Mouse (Mus musculus): ENCODE measurements at regions not wholly inside any gene's neighbourhood (a gene's known extent, or its start where the extent isn't known, plus 50 kb on each side); places are given as distances from the start of the nearest gene placed in this dataset.
A peak's percentile ranks its signal among the peaks of the same experiment; 100 is the strongest.

DNA sequence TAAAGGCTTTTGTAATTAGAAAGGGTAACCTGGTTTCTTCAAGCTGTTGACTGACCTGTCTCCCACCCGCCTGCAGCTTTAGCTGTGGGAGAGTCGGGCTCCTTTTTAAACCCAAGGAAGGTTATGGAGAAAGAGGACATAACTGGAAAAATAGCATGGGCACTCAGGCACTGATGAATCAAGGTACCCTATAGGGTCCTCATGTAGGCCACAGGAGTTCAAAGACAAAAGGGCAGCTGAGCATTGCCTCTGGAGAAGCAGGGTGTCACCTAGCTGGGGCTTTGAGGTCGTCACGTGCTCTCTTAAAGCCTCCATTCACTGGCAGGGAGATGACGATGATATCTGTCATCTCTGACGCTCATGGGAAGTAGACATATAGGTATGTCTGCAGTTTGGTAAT is 68.4 kb upstream of the Habp2 start:
- no peak overlapping the region for H3K4me3 ChIP-seq
- H3K4me1 ChIP-seq, result peaks cover 9% of the 10 kb centered on the region
- no peak overlapping the region for H3K9ac ChIP-seq
- no peaks in the 10 kb centered on the region for H3K36me3 ChIP-seq (replicated peaks)
- no peak for ATAC-seq (replicated peaks)
- 81% methylated on average over 6 of the region's 6 CpGs for WGBS
- H3K4me2 ChIP-seq, result no peak overlapping the region
- H3K27me3 ChIP-seq (replicated peaks), result no peaks in the 10 kb centered on the region
- no peak overlapping the region for H3K27ac ChIP-seq
- H3K9me3 ChIP-seq, result no peaks in the 10 kb centered on the region

- peak; percentile 82 for ATAC-seq (replicated peaks)
- Histone ChIP-seq H3K27me3 (replicated peaks) (no peaks in the 10 kb centered on the region), H3K9me3 (no peaks in the 10 kb centered on the region), H3K9ac (no peak overlapping the region), H3K4me3 (no peak overlapping the region), H3K36me3 (replicated peaks) (no peaks in the 10 kb centered on the region), H3K27ac (peak overlapping the region; percentile 75), H3K4me2 (peak overlapping the region; percentile 28; the same call in 1 of the 2 replicates), H3K4me1 (peaks cover 13% of the 10 kb centered on the region)
- WGBS, result 31% methylated on average over 15 of the region's 15 CpGs
Observed at GRCm38 (mm10) chr19:56220724-56221407, 66.1 kb upstream of the Habp2 start.

DNA sequence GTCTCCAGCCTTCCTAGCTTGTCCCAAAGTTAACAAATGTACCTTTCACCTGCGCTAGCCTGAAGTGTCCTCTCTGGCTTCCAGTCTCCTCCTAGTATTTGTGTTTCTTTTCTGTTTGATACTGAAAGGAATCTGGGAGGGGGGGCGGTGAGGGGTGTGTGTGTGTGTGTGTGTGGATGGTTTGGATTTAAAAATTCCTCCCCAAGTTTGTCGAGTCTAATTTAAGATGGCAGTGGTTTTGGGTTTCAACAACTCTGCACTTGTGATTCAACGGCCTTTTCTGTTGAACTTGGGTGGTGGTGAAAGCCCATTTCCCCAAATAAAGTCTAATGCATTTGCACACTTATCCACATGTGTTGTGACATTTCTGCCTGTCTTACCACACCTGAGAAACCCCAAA is 64.4 kb upstream of the Habp2 start:
- Histone ChIP-seq H3K36me3 (replicated peaks) (no peaks in the 10 kb centered on the region), H3K27ac (no peak overlapping the region), H3K4me2 (no peak overlapping the region), H3K4me1 (peaks cover 13% of the 10 kb centered on the region), H3K4me3 (no peak overlapping the region), H3K9ac (no peak overlapping the region), H3K27me3 (replicated peaks) (no peaks in the 10 kb centered on the region), H3K9me3 (no peaks in the 10 kb centered on the region)
- WGBS, result 81% methylated on average over 4 of the region's 4 CpGs
- no peak for ATAC-seq (replicated peaks)

- Histone ChIP-seq H3K27ac (no peak overlapping the region), H3K27me3 (replicated peaks) (no peaks in the 10 kb centered on the region), H3K36me3 (replicated peaks) (no peaks in the 10 kb centered on the region), H3K4me1 (peaks cover 13% of the 10 kb centered on the region), H3K4me2 (no peak overlapping the region), H3K9me3 (no peaks in the 10 kb centered on the region), H3K9ac (no peak overlapping the region), H3K4me3 (no peak overlapping the region)
- ATAC-seq (replicated peaks), result no peak
- 44% methylated on average over 7 of the region's 7 CpGs for WGBS
Observed at GRCm38 (mm10) chr19:56225039-56225438, 61.9 kb upstream of the Habp2 start.

GRCm38 (mm10) chr19:56225518-56225917 is 61.4 kb upstream of the Habp2 start:
- H3K27me3 ChIP-seq (replicated peaks), result no peaks in the 10 kb centered on the region
- H3K4me2 ChIP-seq, result no peak overlapping the region
- 90% methylated on average over 3 of the region's 3 CpGs for WGBS
- H3K36me3 ChIP-seq (replicated peaks), result no peaks in the 10 kb centered on the region
- H3K27ac ChIP-seq, result no peak overlapping the region
- H3K9me3 ChIP-seq, result no peaks in the 10 kb centered on the region
- no peak overlapping the region for H3K9ac ChIP-seq
- H3K4me1 ChIP-seq, result peaks cover 13% of the 10 kb centered on the region
- no peak for ATAC-seq (replicated peaks)
- H3K4me3 ChIP-seq, result no peak overlapping the region

- Histone ChIP-seq H3K9me3 (no peaks in the 10 kb centered on the region), H3K4me2 (no peak overlapping the region), H3K9ac (no peak overlapping the region), H3K36me3 (replicated peaks) (no peaks in the 10 kb centered on the region), H3K4me1 (peaks cover 10% of the 10 kb centered on the region; the same call in 1 of the 2 replicates), H3K4me3 (no peak overlapping the region), H3K27ac (no peak overlapping the region), H3K27me3 (replicated peaks) (no peaks in the 10 kb centered on the region)
- no peak for ATAC-seq (replicated peaks)
Observed at GRCm38 (mm10) chr19:56228586-56228985, 58.4 kb upstream of the Habp2 start.

DNA sequence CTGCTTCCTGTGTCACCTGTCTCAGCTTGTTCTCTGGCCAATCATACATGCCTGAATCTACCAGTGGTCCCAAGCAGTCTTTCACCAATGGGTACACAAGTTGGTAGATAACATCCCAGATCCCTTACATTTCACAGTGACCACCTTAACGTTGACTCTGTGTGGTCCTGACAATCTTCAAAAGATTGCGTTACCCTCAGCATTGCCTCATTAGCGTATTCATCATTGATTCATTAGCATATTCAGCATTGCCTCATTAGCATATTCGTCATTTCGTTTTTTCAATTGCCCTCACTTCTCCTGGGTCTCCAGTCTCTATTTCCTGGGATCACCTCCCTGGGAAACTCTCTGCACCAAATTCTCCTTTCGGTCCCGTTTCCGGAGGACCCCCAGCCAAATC is 55.5 kb upstream of the Habp2 start:
- Histone ChIP-seq H3K9ac (no peak overlapping the region), H3K4me1 (peaks cover 19% of the 10 kb centered on the region), H3K27me3 (replicated peaks) (no peaks in the 10 kb centered on the region), H3K4me3 (no peak overlapping the region), H3K9me3 (no peaks in the 10 kb centered on the region), H3K4me2 (0 out of 2 replicates have a peak overlapping the region, but pooled peaks have one; percentile 11), H3K27ac (peak overlapping the region; percentile 1), H3K36me3 (replicated peaks) (no peaks in the 10 kb centered on the region)
- WGBS, result 56% methylated on average over 8 of the region's 8 CpGs
- ATAC-seq (replicated peaks), result no peak

- Histone ChIP-seq H3K9me3 (no peaks in the 10 kb centered on the region), H3K4me3 (no peak overlapping the region), H3K27ac (peak overlapping the region; percentile 1), H3K4me2 (peak overlapping the region; percentile 11; the same call in 1 of the 2 replicates), H3K9ac (no peak overlapping the region), H3K27me3 (replicated peaks) (no peaks in the 10 kb centered on the region), H3K36me3 (replicated peaks) (no peaks in the 10 kb centered on the region), H3K4me1 (peaks cover 19% of the 10 kb centered on the region)
- ATAC-seq (replicated peaks), result no peak
- 30% methylated on average over 9 of the region's 9 CpGs for WGBS
Observed at GRCm38 (mm10) chr19:56231849-56232248, 55.1 kb upstream of the Habp2 start.

- H3K4me1 ChIP-seq, result peaks cover 19% of the 10 kb centered on the region
- no peaks in the 10 kb centered on the region for H3K27me3 ChIP-seq (replicated peaks)
- no peak overlapping the region for H3K4me3 ChIP-seq
- no peak overlapping the region for H3K9ac ChIP-seq
- WGBS, result 39% methylated on average over 7 of the region's 7 CpGs
- H3K9me3 ChIP-seq, result no peaks in the 10 kb centered on the region
- H3K4me2 ChIP-seq, result no peak overlapping the region
- 0 out of 2 replicates have a peak, but pooled peaks have one; percentile 20 for ATAC-seq (replicated peaks)
- peak overlapping the region; percentile 1 for H3K27ac ChIP-seq
- no peaks in the 10 kb centered on the region for H3K36me3 ChIP-seq (replicated peaks)
Observed at GRCm38 (mm10) chr19:56232269-56232668, 54.7 kb upstream of the Habp2 start.

DNA sequence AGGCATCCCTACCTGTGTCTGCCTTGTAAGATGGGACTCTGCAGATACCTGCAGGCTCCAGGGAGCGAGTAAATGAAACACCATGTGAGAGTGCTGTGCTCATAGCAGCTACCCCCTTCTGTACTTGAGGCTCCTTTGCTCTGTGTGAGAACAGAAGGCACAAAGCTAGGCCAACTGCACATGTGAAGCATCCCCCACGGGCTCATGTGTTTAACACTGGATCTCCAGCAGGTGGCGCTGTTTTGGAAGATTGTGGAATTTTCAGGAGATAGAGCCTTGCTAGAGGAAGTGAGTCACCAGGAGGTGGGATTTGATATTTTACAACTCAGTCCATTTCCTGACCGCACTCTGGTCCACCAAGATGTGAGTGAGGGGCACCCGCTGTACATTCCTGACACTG is 54.0 kb upstream of the Habp2 start:
- Histone ChIP-seq H3K4me1 (peaks cover 19% of the 10 kb centered on the region), H3K4me2 (no peak overlapping the region), H3K36me3 (replicated peaks) (no peaks in the 10 kb centered on the region), H3K27me3 (replicated peaks) (no peaks in the 10 kb centered on the region), H3K4me3 (no peak overlapping the region), H3K9me3 (no peaks in the 10 kb centered on the region), H3K27ac (no peak overlapping the region), H3K9ac (no peak overlapping the region)
- ATAC-seq (replicated peaks), result no peak
- WGBS, result over 99% methylated on average over 5 of the region's 5 CpGs

GRCm38 (mm10) chr19:56235040-56235439 is 51.9 kb upstream of the Habp2 start:
- peak overlapping the region; percentile 44; the same call in 1 of the 2 replicates for H3K27ac ChIP-seq
- no peaks in the 10 kb centered on the region for H3K36me3 ChIP-seq (replicated peaks)
- no peaks in the 10 kb centered on the region for H3K27me3 ChIP-seq (replicated peaks)
- H3K4me2 ChIP-seq, result no peak overlapping the region
- H3K4me3 ChIP-seq, result no peak overlapping the region
- H3K9me3 ChIP-seq, result no peaks in the 10 kb centered on the region
- WGBS, result 48% methylated on average over 2 of the region's 2 CpGs
- peaks cover 19% of the 10 kb centered on the region for H3K4me1 ChIP-seq
- H3K9ac ChIP-seq, result no peak overlapping the region
- no peak for ATAC-seq (replicated peaks)

Data from midbrain, embryonic 15.5 days (tissue).